ENCODE assay signal across 9 mouse cellular contexts in the genomic region with DNA sequence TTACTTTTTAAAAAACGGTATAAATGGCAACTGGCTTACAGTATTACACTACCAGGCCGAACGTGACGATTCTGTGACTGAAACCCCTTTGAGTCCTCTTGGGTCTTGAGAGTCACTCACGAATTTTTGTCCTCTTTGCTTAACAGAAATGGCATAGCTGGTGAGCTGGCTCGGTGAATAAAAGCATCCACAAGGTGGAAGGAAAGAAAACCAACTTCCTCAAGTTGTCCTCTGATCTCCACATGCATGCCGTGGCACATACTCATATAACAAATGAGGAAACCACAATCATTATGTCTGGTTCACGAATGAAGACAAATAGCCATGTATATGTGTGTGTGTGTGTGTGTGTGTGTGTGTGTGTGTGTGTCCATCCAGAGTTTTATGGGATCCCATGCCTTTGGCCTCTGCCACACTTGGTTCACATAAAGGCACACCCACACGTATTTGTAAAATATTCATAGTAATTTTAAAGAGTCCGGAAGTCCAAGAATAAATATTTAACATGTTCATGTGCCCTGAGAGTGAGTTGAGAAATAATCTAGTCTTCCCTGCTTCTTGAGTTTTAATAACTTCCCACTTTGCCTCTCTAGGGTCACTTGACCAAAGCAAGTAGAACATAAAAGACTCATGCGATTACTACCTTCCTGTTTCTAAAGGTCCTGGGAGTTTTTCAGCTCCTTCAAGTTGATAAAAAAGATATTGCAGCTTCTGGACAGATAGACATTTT. TPM values are rescaled to one million over a fixed set of nuclear protein-coding genes. Genes with fewer than 3 reads are reported as not detected.
DNase-seq lines count a peak whose midpoint lies in the region; ATAC-seq lines count a peak whose summit lies in the region.
"Had no signal": no experiment of that assay in that cellular context is flagged by ENCODE, and none has a peak within 500 bp of the region (broad histone marks: within the 10 kb centered on the region; RNA-seq: fewer than 3 reads in every experiment).

No protein-coding gene starts in this region.

- H3K9ac ChIP-seq in heart, embryonic 14.5 days (ENCODE audit: low read length): peak overlapping the region; percentile 77; the same call in 1 of the 2 replicates
- H3K9ac ChIP-seq in embryonic facial prominence, embryonic 12.5 days: peak overlapping the region; percentile 24; the same call in 1 of the 2 replicates
- no peak overlapping the region for H3K9ac ChIP-seq in intestine, embryonic 15.5 days
- H3K9ac ChIP-seq in midbrain, embryonic 14.5 days (replicated peaks; ENCODE audit: low read length): no peak overlapping the region; the same call in 1 of the 2 replicates

- intact Hi-C loops in heart, postnatal 36 days (cut with DNase I): no loop called here

- ATAC-seq in heart, embryonic 14.5 days (ENCODE audit: insufficient number of reproducible peaks, insufficient read depth, low FRiP score, low read depth): no peak
- ATAC-seq in embryonic facial prominence, embryonic 12.5 days (ENCODE audit: insufficient number of reproducible peaks, insufficient read depth, low FRiP score, low TSS enrichment): no peak
- no peak; the same call in 1 of the 2 replicates for ATAC-seq in intestine, embryonic 15.5 days
- ATAC-seq in midbrain, embryonic 14.5 days (ENCODE audit: low FRiP score, low TSS enrichment): peak; percentile 66

- peaks cover 17% of the 10 kb centered on the region for H3K36me3 ChIP-seq in heart, embryonic 14.5 days (ENCODE audit: control insufficient read depth, insufficient read depth, low read length)
- H3K36me3 ChIP-seq in embryonic facial prominence, embryonic 12.5 days: 0 out of 2 replicates have a peak, but pooled peaks cover under 1% of the 10 kb centered on the region
- 0 out of 2 replicates have a peak, but pooled peaks cover under 1% of the 10 kb centered on the region for H3K36me3 ChIP-seq in intestine, embryonic 15.5 days
- H3K36me3 ChIP-seq in midbrain, embryonic 14.5 days (ENCODE audit: control insufficient read depth, insufficient read depth, low read length): 0 out of 2 replicates have a peak, but pooled peaks cover 2% of the 10 kb centered on the region

- H3K27ac ChIP-seq in heart, embryonic 14.5 days (replicated peaks in 1 of 2; ENCODE audit: control insufficient read depth in 1 of 2, insufficient read depth in 1 of 2, low read depth in 2 of 2, low read length in 2 of 2): no peak overlapping the region
- H3K27ac ChIP-seq in embryonic facial prominence, embryonic 12.5 days: no peak overlapping the region
- no peak overlapping the region for H3K27ac ChIP-seq in intestine, embryonic 15.5 days
- no peak overlapping the region for H3K27ac ChIP-seq in midbrain, embryonic 14.5 days (replicated peaks; ENCODE audit: low read depth, low read length)

- WGBS in heart, embryonic 14.5 days: 39% methylated on average over 11 of the region's 11 CpGs
- WGBS in embryonic facial prominence, embryonic 12.5 days: 42% methylated on average over 11 of the region's 11 CpGs
- 37% methylated on average over 11 of the region's 11 CpGs for WGBS in intestine, embryonic 15.5 days
- 41% methylated on average over 11 of the region's 11 CpGs for WGBS in midbrain, embryonic 14.5 days

- H3K4me3 ChIP-seq in heart, embryonic 14.5 days (ENCODE audit: control insufficient read depth in 1 of 2, insufficient read depth in 1 of 2, low read depth in 1 of 2, low read length in 2 of 2): peak overlapping the region; percentile 41 to 73
- H3K4me3 ChIP-seq in embryonic facial prominence, embryonic 12.5 days: peak overlapping the region; percentile 77
- peak overlapping the region; percentile 86 for H3K4me3 ChIP-seq in intestine, embryonic 15.5 days (replicated peaks)
- H3K4me3 ChIP-seq in midbrain, embryonic 14.5 days (replicated peaks; ENCODE audit: low read depth, low read length): peak overlapping the region; percentile 50

- peaks cover 10% of the 10 kb centered on the region for H3K27me3 ChIP-seq in heart, embryonic 14.5 days (ENCODE audit: control insufficient read depth, insufficient read depth, low read length)
- H3K27me3 ChIP-seq in embryonic facial prominence, embryonic 12.5 days: peaks cover 3% of the 10 kb centered on the region; the same call in 1 of the 2 replicates
- H3K27me3 ChIP-seq in intestine, embryonic 15.5 days (replicated peaks): no peaks in the 10 kb centered on the region
- no peaks in the 10 kb centered on the region for H3K27me3 ChIP-seq in midbrain, embryonic 14.5 days (ENCODE audit: control insufficient read depth, insufficient read depth, low read length)

- no peaks in the 10 kb centered on the region for H3K9me3 ChIP-seq in heart, embryonic 14.5 days (ENCODE audit: control insufficient read depth, low read length)
- no peaks in the 10 kb centered on the region for H3K9me3 ChIP-seq in embryonic facial prominence, embryonic 12.5 days
- H3K9me3 ChIP-seq in intestine, embryonic 15.5 days: no peaks in the 10 kb centered on the region
- no peaks in the 10 kb centered on the region for H3K9me3 ChIP-seq in midbrain, embryonic 14.5 days (ENCODE audit: control insufficient read depth, low read length)

- peaks cover 0 to 12% of the 10 kb centered on the region in 2 experiments; a peak in 1 of 4 replicates for H3K4me1 ChIP-seq in heart, embryonic 14.5 days (ENCODE audit: control insufficient read depth in 2 of 2, insufficient read depth in 2 of 2, low read length in 2 of 2)
- H3K4me1 ChIP-seq in embryonic facial prominence, embryonic 12.5 days: peaks cover 10% of the 10 kb centered on the region
- peaks cover 4% of the 10 kb centered on the region; the same call in 1 of the 2 replicates for H3K4me1 ChIP-seq in intestine, embryonic 15.5 days (replicated peaks)
- H3K4me1 ChIP-seq in midbrain, embryonic 14.5 days (ENCODE audit: control insufficient read depth, insufficient read depth, low read length): no peaks in the 10 kb centered on the region

- no peak for DNase-seq in heart, postnatal 36 days
- no peak for DNase-seq in midbrain, embryonic 14.5 days
- DNase-seq in urinary bladder, postnatal 10 days (ENCODE audit: low spot score): no peak
- no peak for DNase-seq in cerebellum, postnatal 10 days
- no peak for DNase-seq in right cerebral cortex, postnatal 14 days

- peak overlapping the region; percentile 77 for H3K4me2 ChIP-seq in heart, embryonic 14.5 days (ENCODE audit: low read length)
- H3K4me2 ChIP-seq in embryonic facial prominence, embryonic 12.5 days (replicated peaks): peak overlapping the region; percentile 65
- H3K4me2 ChIP-seq in intestine, embryonic 15.5 days (replicated peaks): peak overlapping the region; percentile 76
- peak overlapping the region; percentile 78 for H3K4me2 ChIP-seq in midbrain, embryonic 14.5 days (ENCODE audit: low read length)

RNA-seq across cellular contexts. Expression of gene Bub1, which starts 0.6 kb away (rescaled TPM):
- polyA plus RNA-seq in heart, embryonic 14.5 days (2014; fragmentation: Nextera tagmentation; extraction: Ambion mirVana): 23.0 and 23.2 TPM in 2 replicates
- total RNA-seq in heart, postnatal 36 days (2021): under 1 TPM; 0.30 to 0.50 TPM
- 69.4 and 71.8 TPM in 2 replicates for polyA plus RNA-seq in embryonic facial prominence, embryonic 12.5 days (2016; fragmentation: Nextera tagmentation; extraction: Ambion mirVana)
- 36.5 and 43.4 TPM in 2 replicates for polyA plus RNA-seq in intestine, embryonic 15.5 days (2015; fragmentation: Nextera tagmentation; extraction: Ambion mirVana)
- 3.0 and 5.0 TPM in 2 replicates for polyA plus RNA-seq in midbrain, embryonic 14.5 days (2014; fragmentation: Nextera tagmentation; extraction: Ambion mirVana)
- total RNA-seq: neutrophil, adult 5-6 weeks had no signal

RNA-seq across cellular contexts. Expression of gene Acoxl, which starts 6.4 kb away (rescaled TPM):
- polyA plus RNA-seq in heart, embryonic 14.5 days (2014; fragmentation: Nextera tagmentation; extraction: Ambion mirVana): 0.19 and 0.26 TPM in 2 replicates
- not detected for total RNA-seq in heart, postnatal 36 days (2021)
- 0.13 and 0.14 TPM in 2 replicates for polyA plus RNA-seq in embryonic facial prominence, embryonic 12.5 days (2016; fragmentation: Nextera tagmentation; extraction: Ambion mirVana)
- 0.09 and 0.20 TPM in 2 replicates for polyA plus RNA-seq in intestine, embryonic 15.5 days (2015; fragmentation: Nextera tagmentation; extraction: Ambion mirVana)
- polyA plus RNA-seq in midbrain, embryonic 14.5 days (2014; fragmentation: Nextera tagmentation; extraction: Ambion mirVana): 0.13 and 0.24 TPM in 2 replicates

RNA-seq across cellular contexts. Expression of gene Mtln, which starts 40.0 kb away (rescaled TPM):
- polyA plus RNA-seq in heart, embryonic 14.5 days (2014; fragmentation: Nextera tagmentation; extraction: Ambion mirVana): 47.7 and 50.4 TPM in 2 replicates
- 10 to 100 TPM; 53.7 to 56.8 TPM for total RNA-seq in heart, postnatal 36 days (2021)
- 25.5 and 29.9 TPM in 2 replicates for polyA plus RNA-seq in embryonic facial prominence, embryonic 12.5 days (2016; fragmentation: Nextera tagmentation; extraction: Ambion mirVana)
- polyA plus RNA-seq in intestine, embryonic 15.5 days (2015; fragmentation: Nextera tagmentation; extraction: Ambion mirVana): 40.2 and 43.8 TPM in 2 replicates
- 38.2 and 44.6 TPM in 2 replicates for polyA plus RNA-seq in midbrain, embryonic 14.5 days (2014; fragmentation: Nextera tagmentation; extraction: Ambion mirVana)

RNA-seq across cellular contexts. Expression of gene Nphp1, which starts 43.6 kb away (rescaled TPM):
- 16.1 and 17.3 TPM in 2 replicates for polyA plus RNA-seq in heart, embryonic 14.5 days (2014; fragmentation: Nextera tagmentation; extraction: Ambion mirVana)
- 1 to 10 TPM; 7.6 to 9.0 TPM for total RNA-seq in heart, postnatal 36 days (2021)
- polyA plus RNA-seq in embryonic facial prominence, embryonic 12.5 days (2016; fragmentation: Nextera tagmentation; extraction: Ambion mirVana): 36.1 and 37.1 TPM in 2 replicates
- 17.1 and 19.0 TPM in 2 replicates for polyA plus RNA-seq in intestine, embryonic 15.5 days (2015; fragmentation: Nextera tagmentation; extraction: Ambion mirVana)
- polyA plus RNA-seq in midbrain, embryonic 14.5 days (2014; fragmentation: Nextera tagmentation; extraction: Ambion mirVana): 10.8 and 17.2 TPM in 2 replicates

Comparison
In these comparisons a context has a peak if more than half of its experiments do, and no peak if none do; other contexts are left out.
1. H3K9ac ChIP-seq: peak in heart, embryonic 14.5 days (single experiment) and embryonic facial prominence, embryonic 12.5 days (single experiment); none in intestine, embryonic 15.5 days (single experiment) and midbrain, embryonic 14.5 days (single experiment).
2. Peak in every context shown above with its lines, with median percentiles within 50 percentile points of each other: H3K4me2 ChIP-seq and H3K4me3 ChIP-seq.